Mouse (Mus musculus): ENCODE data around the gene Hoxc6. TPM values are rescaled to one million over a fixed set of nuclear protein-coding genes. Genes with fewer than 3 reads are reported as not detected.
A peak's percentile ranks its signal among the peaks of the same experiment; 100 is the strongest.

Gene Hoxc6
- total RNA-seq, 1 experiment from 2014 or later = not detected

- no peak for ATAC-seq (ENCODE audit: extremely low read depth, insufficient number of reproducible peaks, low FRiP score, poor library complexity, severe bottlenecking)
Measured at GRCm38 (mm10) chr15:103032646-103033575, 34.9 kb downstream of the Hoxc6 start.

- 0 out of 2 replicates have a peak, but pooled peaks have one; percentile 9 for ATAC-seq (ENCODE audit: extremely low read depth, insufficient number of reproducible peaks, low FRiP score, poor library complexity, severe bottlenecking)
Measured at GRCm38 (mm10) chr15:103034043-103034806, 36.2 kb downstream of the Hoxc6 start.

GRCm38 (mm10) chr15:103034807-103035547 lies 36.9 kb downstream of the Hoxc6 start:
- ATAC-seq (ENCODE audit: extremely low read depth, insufficient number of reproducible peaks, low FRiP score, poor library complexity, severe bottlenecking) = no peak

DNA sequence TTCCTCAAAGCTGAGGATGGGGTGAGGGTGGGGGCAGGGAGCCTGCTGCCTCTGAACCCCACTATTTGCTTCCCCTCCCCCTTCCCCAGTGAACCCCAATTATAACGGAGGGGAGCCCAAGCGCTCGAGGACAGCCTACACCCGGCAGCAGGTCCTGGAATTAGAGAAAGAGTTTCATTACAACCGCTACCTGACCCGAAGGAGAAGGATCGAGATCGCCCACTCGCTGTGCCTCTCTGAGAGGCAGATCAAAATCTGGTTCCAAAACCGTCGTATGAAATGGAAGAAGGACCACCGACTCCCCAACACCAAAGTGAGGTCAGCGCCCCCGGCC lies 37.5 kb downstream of the Hoxc6 start:
- ATAC-seq (ENCODE audit: extremely low read depth, insufficient number of reproducible peaks, low FRiP score, poor library complexity, severe bottlenecking) = no peak

- ATAC-seq (ENCODE audit: extremely low read depth, insufficient number of reproducible peaks, low FRiP score, poor library complexity, severe bottlenecking) = no peak
Measured at GRCm38 (mm10) chr15:103037579-103037978, 39.5 kb downstream of the Hoxc6 start.

- ATAC-seq (ENCODE audit: extremely low read depth, insufficient number of reproducible peaks, low FRiP score, poor library complexity, severe bottlenecking) = no peak
Measured at GRCm38 (mm10) chr15:103038701-103039480, 40.8 kb downstream of the Hoxc6 start.

DNA sequence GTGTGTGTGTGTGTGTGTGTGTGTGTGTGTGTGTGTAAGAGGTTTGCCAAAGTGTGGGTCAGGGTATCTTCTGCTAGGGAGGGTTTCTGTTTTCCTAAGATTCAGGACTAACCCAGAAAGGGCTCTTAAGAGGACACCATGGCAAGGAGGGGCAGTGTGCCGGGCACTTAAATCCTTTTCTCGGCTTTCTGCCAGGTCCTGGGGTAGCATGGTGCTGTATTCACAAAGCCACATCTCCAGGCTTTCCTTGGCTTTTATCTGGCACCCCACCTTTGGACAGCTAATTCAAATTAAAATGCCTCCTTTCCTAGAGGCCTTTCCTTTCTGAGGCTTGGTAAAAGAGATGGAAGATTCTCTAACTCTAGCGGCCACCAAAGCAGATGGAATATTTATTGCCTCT lies 41.6 kb downstream of the Hoxc6 start:
- no peak for ATAC-seq (ENCODE audit: extremely low read depth, insufficient number of reproducible peaks, low FRiP score, poor library complexity, severe bottlenecking)

DNA sequence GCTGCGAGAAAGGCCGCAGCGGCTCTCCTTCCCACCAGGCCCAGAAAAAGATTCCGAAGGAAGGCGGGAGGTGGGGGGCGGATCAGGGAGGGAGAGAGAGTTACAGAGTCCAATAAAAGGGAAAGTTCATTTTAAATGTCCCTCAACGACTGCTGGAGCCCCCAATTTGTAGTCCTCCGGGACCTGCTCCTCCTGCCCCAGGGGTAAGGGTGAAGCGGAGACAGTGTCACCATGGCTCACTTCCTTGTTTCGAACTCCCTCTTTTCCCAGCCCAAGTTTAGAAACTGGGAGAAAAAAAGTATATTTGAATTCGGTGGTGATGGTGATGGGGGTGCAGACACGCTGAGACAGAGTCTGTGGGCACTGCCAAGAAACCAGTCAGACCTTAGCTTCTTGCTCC lies 42.5 kb downstream of the Hoxc6 start:
- no peak for ATAC-seq (ENCODE audit: extremely low read depth, insufficient number of reproducible peaks, low FRiP score, poor library complexity, severe bottlenecking)

DNA sequence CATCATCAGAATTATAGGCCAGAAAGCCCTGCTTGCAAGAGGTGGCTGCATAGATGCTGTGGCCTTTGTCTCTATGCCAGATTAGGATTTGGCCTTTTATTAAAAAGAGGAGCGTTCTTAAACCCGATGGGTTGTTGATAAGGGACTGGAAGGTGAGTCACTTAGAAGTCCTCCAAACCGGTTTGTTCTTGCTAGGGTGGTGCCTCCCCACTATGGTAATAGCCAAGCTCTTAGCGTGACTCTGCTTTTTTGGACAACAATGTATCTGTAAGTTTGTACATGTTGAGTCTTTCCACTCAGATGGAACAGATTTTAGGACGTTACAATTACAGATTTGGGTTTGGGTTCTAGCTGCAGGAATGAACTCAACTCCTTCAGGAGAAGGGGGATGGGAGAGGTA lies 43.6 kb downstream of the Hoxc6 start:
- ATAC-seq (ENCODE audit: extremely low read depth, insufficient number of reproducible peaks, low FRiP score, poor library complexity, severe bottlenecking) = no peak

DNA sequence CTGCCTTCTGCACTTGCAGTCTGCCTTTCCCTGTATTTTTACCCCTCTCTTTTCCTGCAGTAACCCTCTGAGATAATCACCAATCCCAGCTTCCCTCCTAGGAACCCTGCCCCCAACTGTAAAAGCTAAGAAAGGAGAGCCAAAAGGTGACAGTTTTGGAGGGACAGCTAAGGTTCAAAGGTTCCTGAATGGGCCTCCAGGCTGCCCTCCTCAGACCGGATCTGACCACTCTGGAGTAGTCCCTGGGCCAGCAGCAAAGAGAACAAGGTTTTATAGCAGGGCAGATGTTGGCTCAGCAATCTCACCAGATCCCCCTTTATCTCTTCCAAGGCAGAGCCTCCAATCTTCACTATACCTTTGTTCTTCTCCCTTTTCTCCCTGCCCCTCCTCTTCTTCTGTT lies 44.2 kb downstream of the Hoxc6 start:
- ATAC-seq (ENCODE audit: extremely low read depth, insufficient number of reproducible peaks, low FRiP score, poor library complexity, severe bottlenecking) = no peak

DNA sequence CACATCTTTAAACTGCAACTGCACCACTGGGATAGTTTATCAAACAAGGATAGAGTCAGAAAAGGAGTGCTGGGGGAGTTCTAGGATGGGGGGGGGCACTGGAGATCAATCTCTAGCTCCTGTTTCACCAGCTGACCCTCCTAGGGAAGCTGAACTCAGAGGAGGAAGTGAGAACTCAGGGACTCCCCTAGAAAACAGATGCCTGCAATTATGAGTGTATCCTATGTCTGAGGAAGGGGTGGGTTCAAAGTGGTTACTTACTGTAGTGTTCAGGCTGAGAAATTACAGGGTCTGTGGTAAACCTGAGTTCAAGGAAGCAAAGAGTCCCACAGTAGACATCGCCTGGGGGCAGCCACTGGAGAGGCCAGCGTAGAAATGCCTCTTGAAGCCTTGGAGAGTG lies 53.6 kb downstream of the Hoxc6 start:
- no peak for ATAC-seq (ENCODE audit: extremely low read depth, insufficient number of reproducible peaks, low FRiP score, poor library complexity, severe bottlenecking)

DNA sequence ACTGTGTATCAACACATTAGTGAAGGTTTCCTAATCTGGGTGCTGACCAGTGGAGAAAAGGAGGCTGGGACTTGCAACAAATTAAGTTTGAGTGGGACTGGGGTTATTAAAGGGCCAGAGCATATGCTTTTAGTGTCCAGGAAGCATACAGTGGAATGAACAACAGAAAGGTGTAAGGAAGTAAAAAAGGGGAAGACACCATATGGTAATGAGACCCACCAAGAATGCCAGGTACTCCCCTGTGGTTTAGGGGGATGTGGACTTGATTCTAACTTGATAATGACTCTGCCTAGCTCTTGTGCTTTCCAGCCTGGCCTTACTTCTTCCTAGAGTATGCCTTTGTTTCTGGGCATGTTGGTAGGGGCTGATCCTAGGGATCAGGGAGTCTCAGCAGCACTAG lies 55.2 kb downstream of the Hoxc6 start:
- ATAC-seq (ENCODE audit: extremely low read depth, insufficient number of reproducible peaks, low FRiP score, poor library complexity, severe bottlenecking) = no peak

DNA sequence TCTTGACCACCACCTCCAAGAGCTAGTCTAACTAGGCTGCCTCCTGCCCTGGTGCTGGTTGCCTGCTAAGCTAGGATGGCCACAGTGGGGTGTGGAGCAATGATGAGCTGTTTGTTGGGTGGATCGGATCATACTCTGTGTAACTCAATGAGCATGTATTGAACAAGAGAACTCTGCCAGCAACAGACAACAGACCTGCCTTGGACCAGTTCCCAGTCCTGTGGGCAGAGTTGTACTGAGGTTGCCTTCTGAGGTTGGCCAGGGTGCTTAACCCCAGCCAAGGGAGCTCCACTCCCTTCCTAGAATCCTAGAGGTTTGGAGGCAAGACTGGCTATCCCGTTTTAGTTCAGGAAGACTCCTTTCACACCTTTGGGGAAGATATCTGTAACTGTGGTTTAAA lies 58.3 kb downstream of the Hoxc6 start:
- ATAC-seq (ENCODE audit: extremely low read depth, insufficient number of reproducible peaks, low FRiP score, poor library complexity, severe bottlenecking) = no peak

DNA sequence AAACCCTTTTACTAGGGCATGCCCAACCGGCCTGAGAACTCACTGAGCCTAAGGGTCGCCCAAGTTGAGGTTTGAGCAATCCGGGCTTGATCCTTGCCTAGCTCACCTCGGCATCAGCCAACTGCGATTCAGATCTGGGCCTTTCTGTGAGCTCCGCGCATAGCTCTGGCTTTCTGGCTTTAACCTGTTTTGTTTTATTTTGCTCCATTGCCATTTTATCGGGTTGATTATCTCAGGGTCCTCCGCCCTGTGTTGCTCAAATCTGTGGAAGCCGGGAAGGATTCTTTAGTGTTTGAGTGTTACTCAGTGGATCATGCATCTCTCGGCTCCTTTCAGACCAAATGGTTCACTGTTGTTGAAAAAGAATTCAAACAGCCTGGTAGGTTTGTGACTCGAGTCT lies 60.7 kb downstream of the Hoxc6 start:
- ATAC-seq (ENCODE audit: extremely low read depth, insufficient number of reproducible peaks, low FRiP score, poor library complexity, severe bottlenecking) = no peak

DNA sequence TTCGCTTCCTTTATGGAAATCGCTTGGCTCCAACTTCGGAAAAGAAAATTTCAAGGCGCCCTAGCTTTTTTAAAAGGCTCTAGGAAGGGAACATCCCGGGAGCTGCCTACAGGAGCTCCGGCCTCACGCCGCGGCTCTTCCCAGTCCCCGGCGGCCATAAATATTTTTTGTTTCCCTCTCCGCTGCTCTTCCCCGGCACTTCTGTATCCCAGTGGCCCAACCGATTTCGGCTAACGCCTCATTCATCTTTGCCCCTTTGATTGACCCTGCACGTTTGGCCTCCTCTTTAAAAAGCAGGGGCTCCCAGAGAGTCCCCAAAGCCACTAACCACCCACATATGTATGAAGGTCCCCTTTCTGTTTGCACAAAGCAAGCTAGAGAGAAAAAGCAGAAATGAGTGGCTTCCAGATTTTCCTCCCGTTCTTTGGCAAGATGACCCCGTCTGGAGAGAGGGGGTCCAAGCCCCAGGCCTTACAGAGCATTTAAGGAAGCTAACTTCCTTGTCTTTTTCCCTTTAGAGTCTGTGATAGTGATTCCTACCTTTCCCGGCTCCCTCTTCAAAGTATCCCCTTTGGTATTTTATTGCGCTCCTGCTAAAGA lies 61.4 kb downstream of the Hoxc6 start:
- ATAC-seq (ENCODE audit: extremely low read depth, insufficient number of reproducible peaks, low FRiP score, poor library complexity, severe bottlenecking) = no peak

DNA sequence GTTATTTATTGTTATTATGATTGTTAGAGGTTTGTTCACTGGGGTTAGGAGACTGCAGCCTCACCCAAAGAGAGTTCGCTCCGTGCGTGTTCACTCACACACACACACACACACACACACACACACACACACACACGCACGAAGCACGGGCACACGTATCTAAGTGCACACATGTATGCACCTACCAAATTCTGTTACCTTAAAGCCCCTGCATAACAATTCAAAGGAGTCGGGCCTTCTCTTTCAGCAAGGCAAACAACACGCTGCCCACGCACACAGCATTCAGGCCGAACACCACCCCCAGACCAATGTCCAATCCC lies 61.9 kb downstream of the Hoxc6 start:
- ATAC-seq (ENCODE audit: extremely low read depth, insufficient number of reproducible peaks, low FRiP score, poor library complexity, severe bottlenecking) = no peak

- no peak for ATAC-seq (ENCODE audit: extremely low read depth, insufficient number of reproducible peaks, low FRiP score, poor library complexity, severe bottlenecking)
Measured at GRCm38 (mm10) chr15:103060341-103061130, 62.5 kb downstream of the Hoxc6 start.
